Mouse (Mus musculus): ENCODE results near the gene Olfr373. TPM values are rescaled to one million over a fixed set of nuclear protein-coding genes. Genes with fewer than 3 reads are reported as not detected.
"Not testable (repeated sequence)": the region's sequence is repeated elsewhere in the genome, so short reads cannot be mapped to it uniquely, and the experiment has no call there.

Olfr373 gene
- polyA plus RNA-seq (2015; fragmentation: Nextera tagmentation; extraction: Ambion mirVana): 0.05 TPM in 1 of 2 replicates, not detected in the other

GRCm38 (mm10) chr8:72082877-72083276 is at the start of gene Olfr373:
Olfr373 (plus strand) TSS chr8:72083177.
- H3K36me3 ChIP-seq; H3K27me3 ChIP-seq; H3K27ac ChIP-seq; ATAC-seq; H3K4me1 ChIP-seq (replicated peaks); H3K4me2 ChIP-seq (replicated peaks); H3K9ac ChIP-seq (replicated peaks); H3K9me3 ChIP-seq; H3K4me3 ChIP-seq (replicated peaks): not testable (repeated sequence)

- not testable (repeated sequence) for H3K9ac ChIP-seq (replicated peaks); H3K27me3 ChIP-seq; H3K4me3 ChIP-seq (replicated peaks); ATAC-seq; H3K4me2 ChIP-seq (replicated peaks); H3K4me1 ChIP-seq (replicated peaks); H3K36me3 ChIP-seq; H3K27ac ChIP-seq; H3K9me3 ChIP-seq
- 86% methylated on average over 4 of the region's 4 CpGs for WGBS
Observed at GRCm38 (mm10) chr8:72040918-72041317, 42.1 kb upstream of the Olfr373 start, which contains the start of gene Olfr372. Olfr372 (plus strand) TSS chr8:72041218.

- ATAC-seq: no peak
Observed at GRCm38 (mm10) chr8:72042493-72042892, 40.5 kb upstream of the Olfr373 start.

GRCm38 (mm10) chr8:72054633-72055032 is 28.3 kb upstream of the Olfr373 start:
- H3K4me1 ChIP-seq (replicated peaks); H3K27ac ChIP-seq; ATAC-seq: not testable (repeated sequence)

More at GRCm38 (mm10) chr8:72042493-72042892, 40.5 kb upstream of the Olfr373 start:
- 79% methylated on average over 1 of the region's 1 CpGs for WGBS
- H3K9ac ChIP-seq (replicated peaks): no peak overlapping the region
- H3K27ac ChIP-seq: no peak overlapping the region
- no peaks in the 10 kb centered on the region for H3K9me3 ChIP-seq
- H3K36me3 ChIP-seq: no peaks in the 10 kb centered on the region
- no peaks in the 10 kb centered on the region for H3K4me1 ChIP-seq (replicated peaks)
- no peak overlapping the region for H3K4me3 ChIP-seq (replicated peaks)
- H3K27me3 ChIP-seq: no peaks in the 10 kb centered on the region
- no peak overlapping the region for H3K4me2 ChIP-seq (replicated peaks)

GRCm38 (mm10) chr8:72057643-72058042 is 25.3 kb upstream of the Olfr373 start:
- not testable (repeated sequence) for H3K4me3 ChIP-seq (replicated peaks); H3K27me3 ChIP-seq; ATAC-seq; H3K9me3 ChIP-seq; H3K36me3 ChIP-seq; H3K27ac ChIP-seq; H3K4me1 ChIP-seq (replicated peaks); H3K4me2 ChIP-seq (replicated peaks); H3K9ac ChIP-seq (replicated peaks)
- WGBS: 83% methylated on average over 3 of the region's 4 CpGs

More at GRCm38 (mm10) chr8:72054633-72055032, 28.3 kb upstream of the Olfr373 start:
- not testable (repeated sequence) for H3K9ac ChIP-seq (replicated peaks); H3K4me3 ChIP-seq (replicated peaks); H3K36me3 ChIP-seq; H3K9me3 ChIP-seq; H3K4me2 ChIP-seq (replicated peaks); H3K27me3 ChIP-seq

GRCm38 (mm10) chr8:72066819-72067399 is 16.1 kb upstream of the Olfr373 start:
- H3K27me3 ChIP-seq; H3K4me1 ChIP-seq (replicated peaks); H3K4me2 ChIP-seq (replicated peaks); H3K27ac ChIP-seq; ATAC-seq; H3K9ac ChIP-seq (replicated peaks); H3K9me3 ChIP-seq; H3K36me3 ChIP-seq; H3K4me3 ChIP-seq (replicated peaks): not testable (repeated sequence)
- WGBS: 95% methylated on average over 1 of the region's 1 CpGs

- H3K9ac ChIP-seq (replicated peaks): no peak overlapping the region
- H3K36me3 ChIP-seq: no peaks in the 10 kb centered on the region
- no peaks in the 10 kb centered on the region for H3K4me1 ChIP-seq (replicated peaks)
- H3K27ac ChIP-seq: no peak overlapping the region
- no peak overlapping the region for H3K4me3 ChIP-seq (replicated peaks)
- no peak for ATAC-seq
- WGBS: 72% methylated on average over 5 of the region's 5 CpGs
- no peaks in the 10 kb centered on the region for H3K9me3 ChIP-seq
- no peaks in the 10 kb centered on the region for H3K27me3 ChIP-seq
- H3K4me2 ChIP-seq (replicated peaks): no peak overlapping the region
Observed at GRCm38 (mm10) chr8:72084744-72085143, 1.8 kb downstream of the Olfr373 start.

- not testable (repeated sequence) for ATAC-seq
Observed at GRCm38 (mm10) chr8:72087611-72088010, 4.6 kb downstream of the Olfr373 start.

GRCm38 (mm10) chr8:72096721-72097120 is 13.7 kb downstream of the Olfr373 start:
- H3K4me3 ChIP-seq (replicated peaks); H3K27ac ChIP-seq; H3K36me3 ChIP-seq; ATAC-seq; H3K4me2 ChIP-seq (replicated peaks); H3K27me3 ChIP-seq; H3K9me3 ChIP-seq; H3K9ac ChIP-seq (replicated peaks); H3K4me1 ChIP-seq (replicated peaks): not testable (repeated sequence)

More at GRCm38 (mm10) chr8:72087611-72088010, 4.6 kb downstream of the Olfr373 start:
- not testable (repeated sequence) for H3K4me1 ChIP-seq (replicated peaks); H3K4me3 ChIP-seq (replicated peaks); H3K4me2 ChIP-seq (replicated peaks); H3K27ac ChIP-seq; H3K27me3 ChIP-seq; H3K36me3 ChIP-seq; H3K9me3 ChIP-seq; H3K9ac ChIP-seq (replicated peaks)
- 91% methylated on average over 3 of the region's 3 CpGs for WGBS

GRCm38 (mm10) chr8:72099377-72100103 is 16.6 kb downstream of the Olfr373 start:
- H3K9me3 ChIP-seq; H3K9ac ChIP-seq (replicated peaks); H3K4me2 ChIP-seq (replicated peaks); H3K27ac ChIP-seq; H3K4me3 ChIP-seq (replicated peaks); H3K36me3 ChIP-seq; ATAC-seq; H3K4me1 ChIP-seq (replicated peaks); H3K27me3 ChIP-seq: not testable (repeated sequence)
- 61% methylated on average over 6 of the region's 7 CpGs for WGBS

- Histone ChIP-seq H3K4me2 (replicated peaks) (no peak overlapping the region), H3K27me3 (no peaks in the 10 kb centered on the region), H3K27ac (no peak overlapping the region), H3K4me3 (replicated peaks) (no peak overlapping the region), H3K36me3 (no peaks in the 10 kb centered on the region), H3K4me1 (replicated peaks) (no peaks in the 10 kb centered on the region), H3K9me3 (peaks cover 6% of the 10 kb centered on the region; the same call in 1 of the 2 replicates), H3K9ac (replicated peaks) (no peak overlapping the region)
- ATAC-seq: no peak
- WGBS: 25% methylated on average over 4 of the region's 4 CpGs
Observed at GRCm38 (mm10) chr8:72105165-72105564, 22.2 kb downstream of the Olfr373 start.

- 93% methylated on average over 3 of the region's 3 CpGs for WGBS
- ATAC-seq: no peak
- H3K4me3 ChIP-seq (replicated peaks): no peak within 1 kb of the TSS
- H3K4me1 ChIP-seq (replicated peaks): no peaks in the 10 kb centered on the region
- peaks cover 6% of the 10 kb centered on the region; the same call in 1 of the 2 replicates for H3K9me3 ChIP-seq
- no peak within 1 kb of the TSS for H3K4me2 ChIP-seq (replicated peaks)
- no peak within 1 kb of the TSS for H3K9ac ChIP-seq (replicated peaks)
- H3K27ac ChIP-seq: no peak within 1 kb of the TSS
- H3K36me3 ChIP-seq: no peaks in the 10 kb centered on the region
- H3K27me3 ChIP-seq: no peaks in the 10 kb centered on the region
Observed at GRCm38 (mm10) chr8:72106740-72107139, 23.8 kb downstream of the Olfr373 start, which contains the start of gene Olfr374. Olfr374 (plus strand) TSS chr8:72107040.

Measured in midbrain, embryonic 13.5 days (tissue).